Mouse (Mus musculus) forebrain, postnatal 0 days (tissue): ENCODE measurements around the gene Ccdc146. TPM values are rescaled to one million over a fixed set of nuclear protein-coding genes. Genes with fewer than 3 reads are reported as not detected.
"Not testable (repeated sequence)": the region's sequence is repeated elsewhere in the genome, so short reads cannot be mapped to it uniquely, and the experiment has no call there.

ENCODE experiments used
- ATAC-seq: fragments of 200-750 bp; cut with Nextera tagmentation; 2 replicates; pipeline ENCODE4 v1.8.0; 2017; ENCODE audit warnings: mild to moderate bottlenecking, moderate library complexity
- DNase-seq: peaks from one replicate; pipeline ENCODE4 v3.0.0-alpha.2; 2015
- H3K27ac ChIP-seq: fragments of 300-500 bp; sonication (generic); 2 replicates; pipeline ENCODE4 v1.5.1; 2014; ENCODE audit warnings: low read depth, mild to moderate bottlenecking, antibody characterized with exemption, low read length, moderate library complexity, mixed read lengths
- H3K27me3 ChIP-seq: fragments of 300-500 bp; sonication (generic); 2 replicates; pipeline ENCODE4 v1.6.1; 2014; ENCODE audit warnings: mild to moderate bottlenecking, low read length, mixed read lengths; ENCODE audit not compliant: insufficient read depth
- H3K36me3 ChIP-seq: fragments of 300-500 bp; sonication (generic); 2 replicates; pipeline ENCODE4 v1.6.1; 2014; ENCODE audit warnings: mild to moderate bottlenecking, moderate library complexity; ENCODE audit not compliant: insufficient read depth
- H3K4me1 ChIP-seq: fragments of 300-500 bp; sonication (generic); 2 replicates; pipeline ENCODE4 v1.6.1; 2014; ENCODE audit warnings: antibody characterized with exemption; ENCODE audit not compliant: insufficient read depth
- H3K4me2 ChIP-seq: fragments of 300-500 bp; sonication (generic); 2 replicates; pipeline ENCODE4 v1.6.1; 2014; ENCODE audit warnings: low read depth, mild to moderate bottlenecking, moderate library complexity
- H3K4me3 ChIP-seq: fragments of 300-500 bp; sonication (generic); 2 replicates; pipeline ENCODE4 v1.5.1; 2014; ENCODE audit warnings: low read depth, low read length, mixed read lengths
- H3K9ac ChIP-seq: fragments of 300-500 bp; sonication (generic); 2 replicates; pipeline ENCODE4 v1.6.1; 2014; ENCODE audit warnings: mild to moderate bottlenecking
- H3K9me3 ChIP-seq: fragments of 300-500 bp; sonication (generic); 2 replicates; pipeline ENCODE4 v1.6.1; 2016; ENCODE audit warnings: low read length
- CTCF ChIP-seq: sonication (generic); IDR thresholded peaks from 2 replicates; pipeline ENCODE4 v1.5.1; 2016; ENCODE audit warnings: antibody characterized with exemption, control low read depth, low read depth
- WGBS: fragments of 180-500 bp; shearing (Covaris S2); extraction: QIAGEN DNeasy Blood & Tissue Kit; methylation state at CpG from one replicate; pipeline ENCODE4 v1.1.7; 2014; 5-methylcytosine and 5-hydroxymethylcytosine counted together
- polyA plus RNA-seq: library from polyadenylated mRNA; unstranded; fragments of >200 nt; fragmentation: Nextera tagmentation; extraction: Ambion mirVana; gene quantifications from 2 replicates; pipeline ENCODE4 v1.2.1, GENCODE M21; 2015
- total RNA-seq: library from RNA; depleted of rRNA; stranded (reverse); fragments of >200 nt; gene quantifications from 2 replicates; pipeline ENCODE4 v1.2.3, GENCODE M21; 2014

Ccdc146 gene
- total and polyA plus RNA-seq, 2 experiments from 2014 or later: 1.1 to 1.7 TPM

- H3K27me3 ChIP-seq: no peaks in the 10 kb centered on the region
- H3K4me1 ChIP-seq: no peaks in the 10 kb centered on the region
- no peak overlapping the region for H3K9ac ChIP-seq
- 60% methylated on average over 4 of the region's 4 CpGs for WGBS
- ATAC-seq (no peak), DNase-seq (no peak)
- H3K27ac ChIP-seq: no peak overlapping the region
- H3K4me3 ChIP-seq: no peak overlapping the region
- TF ChIP-seq CTCF: no peak
- H3K4me2 ChIP-seq: no peak overlapping the region
- no peaks in the 10 kb centered on the region for H3K9me3 ChIP-seq
- no peaks in the 10 kb centered on the region for H3K36me3 ChIP-seq
These were observed 58.0 kb downstream of the Ccdc146 start for GRCm38 (mm10) chr5:21366338-21367053.

DNA sequence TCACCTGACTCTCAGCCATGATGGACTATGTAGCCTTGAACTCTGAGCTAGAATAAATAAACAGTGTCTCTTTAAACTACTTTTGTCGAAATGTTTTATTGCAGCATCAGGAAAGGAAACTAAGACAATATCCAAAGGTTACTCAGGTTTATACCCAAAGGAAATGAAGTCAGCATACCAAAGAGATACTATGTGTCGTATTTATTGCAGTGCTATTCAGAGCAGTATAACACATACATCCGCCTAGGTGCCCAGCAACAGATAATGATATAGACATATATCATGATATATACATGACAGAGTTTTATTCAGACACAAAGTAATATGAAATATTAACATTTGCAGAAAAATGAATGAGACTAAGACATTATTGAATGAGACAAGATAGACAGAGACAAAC is 61.1 kb downstream of the Ccdc146 start:
- Histone ChIP-seq H3K9me3 (no peaks in the 10 kb centered on the region), H3K9ac (no peak overlapping the region), H3K27me3 (no peaks in the 10 kb centered on the region), H3K4me3 (no peak overlapping the region), H3K4me1 (no peaks in the 10 kb centered on the region), H3K4me2 (no peak overlapping the region), H3K27ac (no peak overlapping the region), H3K36me3 (no peaks in the 10 kb centered on the region)
- DNase-seq (no peak), ATAC-seq (no peak)
- TF ChIP-seq CTCF: no peak
- 96% methylated on average over 3 of the region's 3 CpGs for WGBS

DNA sequence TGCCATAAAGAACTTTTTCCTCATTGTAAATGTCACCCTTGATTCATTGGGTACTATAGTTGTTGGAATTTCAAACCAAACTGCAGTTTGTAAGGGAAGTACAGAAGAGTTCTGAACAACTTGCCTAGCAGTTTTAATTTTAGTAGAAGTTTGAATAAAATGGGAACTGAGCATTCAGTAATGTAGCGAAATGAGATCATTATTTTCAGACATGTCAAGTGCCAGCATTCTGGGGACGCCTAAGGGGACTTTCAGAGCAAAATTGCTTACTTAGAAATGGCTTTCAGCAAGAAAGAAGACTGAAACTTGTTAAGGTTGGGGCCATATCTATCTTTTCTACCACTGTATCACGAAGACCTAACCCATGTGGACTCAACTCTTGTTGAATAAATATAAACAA is 65.8 kb downstream of the Ccdc146 start:
- no peaks in the 10 kb centered on the region for H3K36me3 ChIP-seq
- no peak overlapping the region for H3K27ac ChIP-seq
- no peak for ATAC-seq
- no peak overlapping the region for H3K4me2 ChIP-seq
- no peak overlapping the region for H3K4me3 ChIP-seq
- no peak for DNase-seq
- H3K4me1 ChIP-seq: no peaks in the 10 kb centered on the region
- WGBS: 76% methylated on average over 3 of the region's 3 CpGs
- no peak for TF ChIP-seq CTCF
- no peak overlapping the region for H3K9ac ChIP-seq
- no peaks in the 10 kb centered on the region for H3K9me3 ChIP-seq
- no peaks in the 10 kb centered on the region for H3K27me3 ChIP-seq

- no peak for ATAC-seq
- Histone ChIP-seq H3K4me2 (no peak overlapping the region), H3K9me3 (no peaks in the 10 kb centered on the region), H3K9ac (no peak overlapping the region), H3K27me3 (no peaks in the 10 kb centered on the region), H3K36me3 (no peaks in the 10 kb centered on the region), H3K27ac (no peak overlapping the region), H3K4me3 (no peak overlapping the region), H3K4me1 (no peaks in the 10 kb centered on the region)
- no peak for TF ChIP-seq CTCF
- DNase-seq: no peak
These were observed 72.8 kb downstream of the Ccdc146 start for GRCm38 (mm10) chr5:21351678-21352077.

GRCm38 (mm10) chr5:21348366-21348765 is 76.1 kb downstream of the Ccdc146 start:
- Histone ChIP-seq H3K4me1 (no peaks in the 10 kb centered on the region), H3K4me2 (no peak overlapping the region), H3K27me3 (no peaks in the 10 kb centered on the region), H3K27ac (no peak overlapping the region), H3K36me3 (no peaks in the 10 kb centered on the region), H3K9ac (no peak overlapping the region), H3K9me3 (no peaks in the 10 kb centered on the region), H3K4me3 (no peak overlapping the region)
- no peak for ATAC-seq
- 91% methylated on average over 7 of the region's 7 CpGs for WGBS
- no peak for TF ChIP-seq CTCF
- no peak for DNase-seq

DNA sequence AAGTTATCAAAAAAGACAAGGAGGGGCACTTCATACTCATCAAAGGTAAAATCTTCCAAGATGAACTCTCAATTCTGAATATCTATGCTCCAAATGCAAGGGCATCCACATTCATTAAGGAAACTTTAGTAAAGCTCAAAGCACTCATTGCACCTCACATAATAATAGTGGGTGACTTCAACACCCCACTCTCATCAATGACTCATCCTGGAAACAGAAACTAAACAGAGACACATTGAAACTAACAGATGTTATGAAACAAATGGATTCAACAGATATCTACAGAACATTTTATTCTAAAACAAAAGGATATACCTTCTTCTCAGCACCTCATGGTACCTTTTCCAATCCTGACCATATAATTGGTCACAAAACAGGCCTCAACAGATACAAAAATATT is 82.2 kb downstream of the Ccdc146 start:
- H3K4me1 ChIP-seq, H3K4me2 ChIP-seq, H3K9ac ChIP-seq, H3K9me3 ChIP-seq, ATAC-seq, H3K4me3 ChIP-seq, H3K27ac ChIP-seq, H3K36me3 ChIP-seq, DNase-seq, H3K27me3 ChIP-seq: not testable (repeated sequence)

GRCm38 (mm10) chr5:21332119-21332518 is 92.4 kb downstream of the Ccdc146 start:
- no peaks in the 10 kb centered on the region for H3K9me3 ChIP-seq
- no peak overlapping the region for H3K27ac ChIP-seq
- DNase-seq (no peak), ATAC-seq (no peak)
- no peak overlapping the region for H3K9ac ChIP-seq
- H3K4me1 ChIP-seq: peaks cover 9% of the 10 kb centered on the region; the same call in 1 of the 2 replicates
- no peak overlapping the region for H3K4me2 ChIP-seq
- no peak for TF ChIP-seq CTCF
- WGBS: 89% methylated on average over 1 of the region's 1 CpGs
- no peaks in the 10 kb centered on the region for H3K27me3 ChIP-seq
- H3K4me3 ChIP-seq: no peak overlapping the region
- H3K36me3 ChIP-seq: no peaks in the 10 kb centered on the region
